Mouse (Mus musculus) kidney, adult 2 months (tissue): ENCODE measurements at regions not wholly inside any gene's neighbourhood (a gene's known extent, or its start where the extent isn't known, plus 50 kb on each side); places are given as distances from the start of the nearest gene placed in this dataset.

Experiments
- DNase-seq: peaks from one replicate; pipeline ENCODE4 v3.0.0; 2021
- H3K27ac ChIP-seq: fragments of 200-500 bp; 2 replicates; pipeline ENCODE4 v1.5.1; 2012; ENCODE audit warnings: low read depth, low read length, control low read depth, inconsistent platforms; ENCODE audit not compliant: insufficient read depth
- H3K27me3 ChIP-seq: fragments of 200-500 bp; replicated peaks from 2 replicates; pipeline ENCODE4 v1.6.1; 2012; ENCODE audit warnings: mild to moderate bottlenecking, moderate library complexity, low read length, inconsistent platforms; ENCODE audit not compliant: control insufficient read depth, insufficient read depth
- H3K36me3 ChIP-seq: fragments of 200-500 bp; 2 replicates; pipeline ENCODE4 v1.6.1; 2012; ENCODE audit warnings: mild to moderate bottlenecking, moderate library complexity, low read length, inconsistent platforms; ENCODE audit not compliant: control insufficient read depth, insufficient read depth
- H3K4me1 ChIP-seq: fragments of 200-500 bp; 2 replicates; pipeline ENCODE4 v1.6.1; 2011; ENCODE audit warnings: low read length; ENCODE audit not compliant: control insufficient read depth, insufficient read depth
- H3K4me3 ChIP-seq: fragments of 200-500 bp; 2 replicates; pipeline ENCODE4 v1.5.1; 2011; ENCODE audit warnings: mild to moderate bottlenecking, low read depth, low read length, control low read depth; ENCODE audit not compliant: insufficient read depth
- CTCF ChIP-seq: fragments of 200-500 bp; conservative IDR thresholded peaks from 2 replicates; pipeline ENCODE4 v1.5.1; 2011; ENCODE audit warnings: low read depth, mild to moderate bottlenecking, control low read depth, low read length, moderate library complexity, mixed read lengths; ENCODE audit not compliant: insufficient read depth, insufficient read length
- POLR2A ChIP-seq: fragments of 200-500 bp; IDR thresholded peaks from one replicate; pipeline ENCODE4 v1.6.1; 2011; ENCODE audit warnings: low read depth, low read length, control low read depth
- WGBS: fragments of 180-500 bp; shearing (Covaris S2); methylation state at CpG from one replicate; pipeline ENCODE4 v1.1.7; 2018; 5-methylcytosine and 5-hydroxymethylcytosine counted together

DNA sequence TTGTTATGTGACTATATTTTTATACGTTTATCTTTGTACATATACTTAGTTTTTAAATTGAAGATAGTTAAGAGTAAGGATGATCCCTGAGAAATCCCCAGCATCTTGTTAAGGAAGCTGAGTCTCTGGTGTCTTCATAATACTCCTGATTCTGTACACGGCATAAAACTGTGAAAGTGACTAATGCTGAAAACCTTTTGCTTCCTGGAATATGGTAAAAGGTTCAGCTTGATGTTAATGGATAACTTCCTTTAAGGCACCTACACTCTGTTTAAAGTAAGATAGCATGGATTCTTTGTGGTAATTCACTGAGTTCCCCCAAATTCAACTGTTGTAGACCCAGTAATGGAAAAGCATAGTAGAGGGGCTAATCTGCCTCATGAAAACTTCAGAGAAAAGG, 67.2 kb upstream of the Rgs1 start:
- DNase-seq = no peak
- Histone ChIP-seq H3K4me3 (no peak overlapping the region), H3K27ac (no peak overlapping the region), H3K4me1 (no peaks in the 10 kb centered on the region), H3K36me3 (no peaks in the 10 kb centered on the region), H3K27me3 (no peaks in the 10 kb centered on the region)
- 67% methylated on average over 2 of the region's 2 CpGs for WGBS
- TF ChIP-seq POLR2A (no peak), CTCF (no peak)

- no peak for DNase-seq
- no peak overlapping the region for H3K27ac ChIP-seq
Observed at GRCm38 (mm10) chr1:144314382-144314781, 65.3 kb upstream of the Rgs1 start.

DNA sequence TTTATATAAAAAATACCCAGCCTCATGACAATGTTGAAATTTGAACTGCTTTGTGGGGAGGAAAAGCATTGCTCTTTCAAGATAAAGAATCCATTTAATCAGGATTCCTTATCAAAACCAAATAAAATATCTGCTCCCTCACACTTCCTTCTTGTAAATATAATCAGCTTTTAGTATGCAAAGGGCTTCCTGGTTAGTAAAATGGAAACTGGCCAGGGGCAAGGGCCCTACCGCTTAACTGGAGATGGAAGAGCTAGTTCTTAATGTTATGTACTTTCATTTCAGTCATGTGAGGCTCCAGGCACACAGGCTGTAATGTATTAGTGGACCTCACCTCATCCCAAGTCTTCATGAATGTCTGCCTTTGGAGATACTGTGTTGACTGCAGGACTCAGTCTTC, 64.3 kb upstream of the Rgs1 start:
- H3K27ac ChIP-seq = no peak overlapping the region
- 56% methylated on average over 1 of the region's 1 CpGs for WGBS
- no peaks in the 10 kb centered on the region for H3K27me3 ChIP-seq
- no peaks in the 10 kb centered on the region for H3K4me1 ChIP-seq
- no peak for DNase-seq
- no peaks in the 10 kb centered on the region for H3K36me3 ChIP-seq
- TF ChIP-seq CTCF = no peak
- no peak for TF ChIP-seq POLR2A
- no peak overlapping the region for H3K4me3 ChIP-seq

More at GRCm38 (mm10) chr1:144314382-144314781, 65.3 kb upstream of the Rgs1 start:
- H3K27me3 ChIP-seq = no peaks in the 10 kb centered on the region
- no peaks in the 10 kb centered on the region for H3K4me1 ChIP-seq
- no peaks in the 10 kb centered on the region for H3K36me3 ChIP-seq
- TF ChIP-seq CTCF = no peak
- no peak for TF ChIP-seq POLR2A
- H3K4me3 ChIP-seq = no peak overlapping the region
- 81% methylated on average over 2 of the region's 2 CpGs for WGBS

DNA sequence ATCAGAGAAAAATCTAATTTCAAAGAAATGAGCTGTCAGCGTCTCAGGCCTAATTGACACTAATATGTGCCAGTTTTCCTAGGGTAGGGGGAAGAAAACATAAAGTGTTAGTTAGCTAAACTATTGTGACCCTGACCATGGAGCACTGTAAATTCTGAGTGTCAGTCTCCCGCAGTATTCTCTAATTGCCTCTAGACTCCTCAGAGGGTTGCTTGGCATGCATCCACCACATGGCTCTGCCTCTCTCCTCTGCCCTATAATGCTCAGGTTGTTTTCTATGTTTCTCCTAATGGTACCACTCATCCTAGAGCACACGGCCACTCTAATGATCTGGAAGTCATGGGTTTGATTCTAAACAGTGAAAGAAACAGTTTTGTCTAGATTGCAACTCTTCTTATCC, 60.9 kb upstream of the Rgs1 start:
- Histone ChIP-seq H3K27me3 (no peaks in the 10 kb centered on the region), H3K4me1 (no peaks in the 10 kb centered on the region), H3K36me3 (no peaks in the 10 kb centered on the region), H3K27ac (no peak overlapping the region), H3K4me3 (no peak overlapping the region)
- 55% methylated on average over 3 of the region's 3 CpGs for WGBS
- TF ChIP-seq POLR2A (no peak), CTCF (no peak)
- no peak for DNase-seq

GRCm38 (mm10) chr1:144308313-144308712, 59.3 kb upstream of the Rgs1 start:
- H3K27ac ChIP-seq = no peak overlapping the region
- WGBS = 67% methylated on average over 5 of the region's 5 CpGs
- no peak overlapping the region for H3K4me3 ChIP-seq
- H3K27me3 ChIP-seq = no peaks in the 10 kb centered on the region
- TF ChIP-seq POLR2A (no peak), CTCF (no peak)
- no peaks in the 10 kb centered on the region for H3K36me3 ChIP-seq
- DNase-seq = no peak
- H3K4me1 ChIP-seq = no peaks in the 10 kb centered on the region

GRCm38 (mm10) chr1:144307854-144308285, 58.8 kb upstream of the Rgs1 start:
- TF ChIP-seq POLR2A (no peak), CTCF (no peak)
- 90% methylated on average over 2 of the region's 2 CpGs for WGBS
- Histone ChIP-seq H3K36me3 (no peaks in the 10 kb centered on the region), H3K27me3 (no peaks in the 10 kb centered on the region), H3K4me3 (no peak overlapping the region), H3K4me1 (no peaks in the 10 kb centered on the region), H3K27ac (no peak overlapping the region)
- no peak for DNase-seq

DNA sequence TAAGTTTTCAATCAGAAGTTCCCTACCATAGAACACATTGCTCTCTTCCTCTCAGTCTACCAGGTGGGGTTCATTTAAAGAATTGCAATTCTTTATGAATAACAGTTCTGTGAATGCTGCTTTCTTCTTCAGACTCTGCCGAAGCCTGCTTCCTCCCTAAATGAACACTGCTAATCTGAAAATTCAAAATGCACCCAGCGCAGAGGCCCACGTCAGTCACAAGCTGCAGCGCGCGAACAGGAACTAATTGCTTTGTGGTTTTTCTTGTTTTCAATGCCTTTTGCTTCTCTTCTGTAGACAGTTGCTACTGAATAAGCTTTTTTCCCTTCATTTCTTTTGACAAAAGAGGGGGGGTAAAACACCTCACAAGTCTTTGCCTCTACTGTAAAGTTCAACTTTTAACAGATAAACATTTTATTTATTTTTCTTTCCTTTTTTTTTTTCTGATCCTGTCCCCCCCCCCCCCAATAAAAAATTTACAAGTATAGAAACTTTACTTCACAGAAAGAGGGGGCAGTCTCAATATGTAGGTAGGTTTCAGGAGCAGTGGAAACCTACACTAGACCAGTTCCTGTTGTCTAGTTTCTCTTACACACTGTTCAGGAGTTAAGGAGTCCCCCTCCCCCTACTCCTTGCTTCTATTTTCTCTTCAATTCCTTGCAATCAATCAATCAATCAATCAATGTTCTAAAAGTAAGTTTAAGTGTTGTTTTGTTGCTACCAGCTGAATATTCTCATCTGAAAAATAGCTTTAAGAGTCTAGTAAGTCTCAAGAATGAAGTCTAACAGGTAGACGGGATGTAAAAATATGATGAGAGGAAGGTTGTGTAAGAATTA, 58.2 kb upstream of the Rgs1 start:
- no peaks in the 10 kb centered on the region for H3K27me3 ChIP-seq
- no peak for DNase-seq
- TF ChIP-seq CTCF (no peak), POLR2A (no peak)
- 83% methylated on average over 7 of the region's 7 CpGs for WGBS
- no peak overlapping the region for H3K4me3 ChIP-seq
- H3K4me1 ChIP-seq = no peaks in the 10 kb centered on the region
- no peak overlapping the region for H3K27ac ChIP-seq
- H3K36me3 ChIP-seq = no peaks in the 10 kb centered on the region

DNA sequence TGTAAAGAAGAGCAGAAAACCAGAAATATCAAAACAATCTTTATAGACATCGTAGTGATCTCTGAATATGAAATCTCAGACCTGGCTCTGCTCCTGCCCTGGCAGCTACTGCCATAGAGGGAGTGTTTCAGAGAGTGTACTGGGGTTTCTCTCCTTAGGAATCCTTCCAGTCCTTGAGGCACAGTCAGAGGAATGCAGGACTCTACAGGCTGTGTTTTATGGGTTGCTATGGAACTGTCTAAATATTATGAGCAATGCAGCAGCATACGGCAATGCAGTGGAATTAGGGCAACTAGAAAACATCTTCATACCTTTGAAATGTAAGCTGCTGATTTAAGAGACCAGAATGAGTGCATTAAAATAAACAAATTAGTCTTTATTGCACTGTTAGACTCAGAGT, 57.2 kb upstream of the Rgs1 start:
- WGBS = 55% methylated on average over 2 of the region's 2 CpGs
- TF ChIP-seq CTCF (no peak), POLR2A (no peak)
- Histone ChIP-seq H3K4me3 (no peak overlapping the region), H3K4me1 (no peaks in the 10 kb centered on the region), H3K27ac (no peak overlapping the region), H3K36me3 (no peaks in the 10 kb centered on the region), H3K27me3 (no peaks in the 10 kb centered on the region)
- no peak for DNase-seq
